Mouse (Mus musculus) lung, postnatal 25 days (tissue): ENCODE results near the gene Tenm2.

Source experiments
- DNase-seq: peaks from one replicate; pipeline ENCODE4 v3.0.0; 2022; ENCODE audit warnings: low spot score

The Tenm2 gene

DNA sequence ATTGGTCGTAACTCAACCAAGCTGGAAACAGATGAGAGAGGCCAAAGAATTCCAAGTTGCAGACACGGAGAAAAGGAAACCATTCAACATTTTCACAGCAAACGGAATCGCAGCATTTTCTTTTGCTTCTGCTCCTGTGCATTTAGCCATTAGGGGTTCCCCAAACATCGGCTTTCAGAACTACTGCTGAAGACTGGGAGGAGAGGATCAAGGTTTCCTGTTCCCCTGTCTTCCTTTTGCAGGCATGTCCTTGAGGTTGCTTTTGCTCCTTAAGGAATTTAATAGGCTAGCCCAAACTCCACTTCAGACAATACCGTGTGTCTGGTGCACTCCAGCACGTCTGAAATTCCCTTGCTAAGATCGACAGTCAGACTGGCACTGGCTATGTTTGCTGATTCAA, 541.0 kb downstream of the Tenm2 start:
- DNase-seq: no peak

DNA sequence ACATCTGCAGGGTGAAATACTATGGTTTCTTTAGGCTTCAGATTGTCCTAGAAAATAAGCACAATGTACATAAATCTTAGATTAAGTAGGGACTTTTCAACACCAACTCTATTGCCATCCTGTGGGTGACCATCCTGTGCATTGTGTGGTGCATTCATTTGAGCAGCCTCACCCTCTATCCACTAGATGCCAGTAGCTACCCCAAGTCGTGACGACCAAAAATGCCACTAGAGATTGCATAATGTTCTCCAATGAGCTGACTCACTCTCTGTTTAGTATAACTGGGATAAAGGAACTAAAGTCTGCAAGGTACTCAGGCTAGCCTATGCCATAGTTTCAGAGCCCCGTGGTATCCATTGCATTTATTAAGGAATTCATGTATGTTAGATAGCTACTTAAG, 543.1 kb downstream of the Tenm2 start:
- no peak for DNase-seq

DNA sequence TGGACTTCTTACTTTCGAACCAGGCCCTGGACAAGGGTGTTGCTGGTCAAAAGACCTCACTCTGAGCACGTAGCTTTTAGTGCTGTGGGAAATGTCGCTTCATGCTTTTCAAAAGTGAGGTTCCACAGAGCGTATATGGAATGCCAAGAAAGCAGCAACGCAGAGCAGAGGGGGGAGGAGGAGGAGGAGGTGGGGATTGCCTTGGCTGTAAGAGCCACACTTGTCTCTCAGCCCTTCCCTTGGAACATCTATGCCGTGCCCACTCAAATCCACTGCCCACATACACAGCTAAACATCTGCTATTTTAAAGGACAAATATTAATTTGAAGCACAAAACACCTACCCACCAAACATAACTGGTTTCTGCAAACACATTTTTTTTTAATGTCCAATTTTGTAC, 544.9 kb downstream of the Tenm2 start:
- no peak for DNase-seq

DNA sequence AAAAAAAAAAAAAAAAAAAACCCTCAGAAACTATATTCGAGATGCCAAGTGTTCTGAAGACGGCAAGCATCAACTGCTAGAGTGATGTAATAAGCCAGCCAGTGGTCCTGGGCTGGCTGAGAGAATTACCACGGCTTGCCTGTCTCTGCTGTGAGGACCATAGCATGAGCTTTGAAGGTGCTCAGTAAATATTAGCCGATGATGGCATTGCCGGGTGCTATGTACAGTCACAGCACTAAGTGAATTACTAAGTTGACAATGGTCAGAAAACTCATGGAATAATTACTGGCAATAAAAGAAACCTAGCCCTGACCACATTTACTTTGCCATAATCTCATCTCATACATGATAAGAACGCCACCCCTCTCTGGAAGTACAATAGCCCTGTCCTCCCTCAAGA, 549.5 kb downstream of the Tenm2 start:
- no peak for DNase-seq

DNA sequence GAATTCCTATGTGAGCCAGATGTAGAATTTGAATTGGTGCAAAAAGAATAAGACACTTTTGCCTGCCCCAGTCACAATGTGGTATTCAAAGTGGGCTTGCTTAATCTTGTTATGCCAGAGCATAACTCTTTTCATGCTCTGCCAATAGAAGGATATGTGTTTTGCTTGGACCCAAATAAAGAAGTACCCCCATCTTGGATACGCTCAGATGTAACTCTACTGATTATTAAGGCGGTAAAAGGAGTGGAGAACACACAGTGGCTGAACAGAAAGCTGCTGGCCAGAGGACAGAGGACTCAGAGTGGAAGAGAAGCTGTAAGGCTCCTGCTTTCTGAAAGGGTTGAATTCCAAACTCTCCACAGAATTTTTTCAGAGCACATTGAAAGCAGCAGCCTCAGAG, 556.4 kb downstream of the Tenm2 start:
- no peak for DNase-seq

DNA sequence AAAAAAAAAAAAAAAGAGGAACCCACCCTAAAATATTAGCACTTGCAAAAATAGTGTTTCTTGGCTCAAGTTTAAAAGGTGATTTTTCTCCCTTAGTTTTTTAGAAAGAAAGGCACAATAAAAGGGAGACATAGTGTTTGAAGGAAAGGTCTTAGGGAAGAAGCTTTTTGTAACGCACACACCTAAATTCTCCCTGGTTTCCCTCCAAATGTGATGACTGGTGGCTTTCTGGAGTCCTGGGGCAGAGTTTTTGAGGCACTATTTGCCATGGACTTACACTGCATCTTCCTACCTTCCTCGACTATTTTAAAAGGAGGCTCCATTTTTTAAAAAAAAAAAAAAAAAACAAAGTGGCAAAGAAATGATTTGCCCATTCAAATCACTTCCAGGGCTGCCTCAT, 557.2 kb downstream of the Tenm2 start:
- DNase-seq: no peak

DNA sequence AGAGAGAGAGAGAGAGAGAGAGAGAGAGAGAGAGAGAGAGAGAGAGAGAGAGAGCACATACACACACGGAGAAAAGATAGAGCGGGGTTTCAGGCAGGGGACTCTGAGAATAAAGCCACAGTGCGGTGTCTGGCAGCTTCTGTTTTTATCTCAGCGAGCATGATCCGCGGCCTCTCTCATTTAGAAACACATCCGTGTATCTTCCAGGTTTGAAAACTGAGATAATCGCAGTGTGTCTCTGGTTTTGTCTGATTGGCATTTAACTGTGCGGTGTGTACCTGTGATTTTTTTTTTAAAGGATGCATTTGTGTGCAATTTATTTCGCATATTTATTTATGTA, 557.7 kb downstream of the Tenm2 start:
- no peak for DNase-seq

DNA sequence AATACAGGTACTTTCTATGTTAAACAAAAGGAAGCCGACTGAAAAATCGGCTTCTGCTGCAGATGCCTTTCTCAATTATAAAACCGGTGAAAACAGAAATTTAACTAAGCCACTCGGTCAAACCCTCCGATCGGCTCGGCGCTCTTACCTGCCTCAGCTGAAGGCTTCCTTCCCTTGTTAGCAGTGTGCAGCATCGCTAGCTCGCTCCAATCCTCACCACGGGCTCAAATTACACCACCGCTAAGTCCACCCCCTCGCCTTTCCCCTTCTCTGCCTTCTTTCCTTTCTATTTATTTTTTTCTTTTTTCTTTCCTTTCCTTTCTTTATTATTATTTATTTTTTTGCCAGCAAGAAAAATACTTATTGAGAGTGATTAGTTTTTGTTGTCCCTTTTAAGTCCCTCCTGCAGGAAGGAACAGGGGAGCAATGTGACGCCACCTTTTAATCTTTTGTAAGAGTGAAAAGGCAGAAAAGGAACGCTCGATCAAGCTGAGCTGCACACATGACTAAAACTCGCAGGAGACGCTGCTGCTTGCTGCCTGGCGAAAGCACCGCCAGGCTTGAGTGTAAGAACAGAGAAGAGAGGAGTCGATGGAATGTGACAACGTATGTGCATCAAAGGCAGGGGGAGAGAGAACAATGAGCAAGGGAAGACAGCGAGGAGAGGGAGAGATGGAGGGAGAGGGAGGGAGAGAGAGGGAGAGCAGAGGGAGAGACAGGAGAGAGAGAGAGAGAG, 558.3 kb downstream of the Tenm2 start:
- no peak for DNase-seq

DNA sequence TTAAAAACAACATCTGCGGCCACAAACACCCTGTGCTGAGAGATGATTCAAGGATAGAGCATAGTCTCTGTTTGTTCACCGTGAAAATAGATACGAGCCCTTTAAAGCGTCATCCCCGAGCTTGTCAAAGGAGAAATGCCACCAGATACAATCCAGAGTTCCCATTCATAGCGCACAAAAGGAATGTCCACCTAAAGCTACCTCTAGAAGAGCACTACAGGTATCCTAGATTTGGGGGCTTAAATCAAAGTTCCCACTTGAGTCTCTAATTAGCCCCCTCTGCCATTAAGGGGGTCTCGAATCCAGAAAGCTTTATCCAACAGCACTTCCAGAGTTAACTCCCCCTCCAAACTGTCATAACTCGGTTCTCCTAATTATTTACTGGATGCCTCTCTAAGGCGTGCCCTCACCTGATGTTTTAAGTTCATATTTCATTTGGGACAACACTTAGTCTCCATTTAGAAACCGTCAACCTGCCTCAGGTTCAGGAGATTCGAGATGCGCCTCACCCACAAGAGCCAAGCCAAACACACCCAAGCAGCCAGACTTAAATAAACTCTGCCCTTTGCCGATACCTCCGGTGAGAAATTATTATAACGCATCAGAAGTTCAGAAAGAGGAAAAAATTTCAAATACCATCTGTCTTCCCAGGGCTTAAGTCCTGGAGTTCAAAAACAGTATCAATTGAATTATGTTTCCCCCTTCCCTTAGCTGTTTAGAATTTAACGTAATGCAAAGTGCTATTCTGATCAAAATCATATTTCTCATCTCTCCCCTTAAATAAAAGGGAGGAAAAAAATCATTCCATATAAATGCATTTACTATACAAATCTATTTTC, 559.1 kb downstream of the Tenm2 start:
- DNase-seq: no peak

DNA sequence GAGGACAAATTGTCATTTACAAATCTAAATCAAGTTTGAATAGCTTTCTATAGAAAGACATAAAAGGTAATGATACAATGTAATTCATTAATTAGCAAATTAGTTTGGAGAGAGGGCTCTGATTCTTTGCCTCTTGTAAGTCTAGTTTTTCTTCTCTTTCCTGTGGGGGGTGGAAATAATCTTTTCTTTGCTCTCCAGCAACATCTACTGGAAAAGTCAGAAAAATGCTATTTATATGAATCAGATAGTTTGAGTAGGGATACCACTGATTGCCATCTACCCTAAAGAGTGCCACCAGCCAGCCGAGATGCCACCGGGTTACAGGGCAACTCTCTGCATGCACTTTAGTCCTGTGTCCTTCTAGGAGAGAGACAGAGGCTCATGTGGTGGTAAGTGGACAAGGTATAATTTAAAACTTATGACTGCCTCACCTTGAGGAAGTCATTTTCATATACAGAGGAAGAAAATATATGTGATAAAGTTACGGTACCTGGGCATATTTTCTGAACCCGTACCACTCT, 560.8 kb downstream of the Tenm2 start:
- no peak for DNase-seq

DNA sequence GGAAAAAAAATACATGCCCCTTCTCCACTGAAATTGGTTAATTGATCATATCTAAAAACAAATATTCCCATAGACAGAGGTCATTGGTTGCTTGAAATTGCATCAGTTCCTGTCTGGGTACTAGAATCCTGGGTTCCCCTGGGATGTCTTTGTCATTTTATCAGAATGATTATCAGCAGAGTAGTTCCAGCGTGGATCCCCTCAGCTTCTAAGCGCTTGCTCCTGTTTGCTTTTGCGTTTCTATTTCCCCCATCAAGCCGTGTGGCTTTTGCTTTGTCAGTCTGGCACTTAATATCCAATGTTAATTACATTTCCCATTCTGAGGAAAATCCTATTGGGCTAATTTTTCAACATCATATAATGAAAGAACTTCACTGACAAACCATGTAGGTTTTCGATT, 561.6 kb downstream of the Tenm2 start:
- DNase-seq: no peak

DNA sequence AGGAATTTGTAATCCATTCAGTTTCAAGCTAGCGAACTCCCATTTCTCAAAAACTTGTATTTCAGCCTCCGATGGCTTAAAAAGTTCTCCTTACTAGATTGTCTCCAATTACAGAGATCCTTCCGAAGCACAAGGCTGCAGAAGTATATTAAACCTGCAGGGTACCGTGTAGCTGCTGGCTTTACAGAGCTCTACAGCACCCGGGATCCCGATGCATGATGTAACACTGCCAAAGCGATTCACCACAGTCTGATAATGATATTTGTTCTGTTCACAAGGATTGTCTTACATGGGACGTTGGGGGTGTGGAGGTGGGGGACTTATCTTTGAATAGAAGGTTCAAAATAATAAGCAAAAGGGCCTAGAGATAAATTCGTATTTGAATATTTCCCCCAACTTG, 564.6 kb downstream of the Tenm2 start:
- no peak for DNase-seq

DNA sequence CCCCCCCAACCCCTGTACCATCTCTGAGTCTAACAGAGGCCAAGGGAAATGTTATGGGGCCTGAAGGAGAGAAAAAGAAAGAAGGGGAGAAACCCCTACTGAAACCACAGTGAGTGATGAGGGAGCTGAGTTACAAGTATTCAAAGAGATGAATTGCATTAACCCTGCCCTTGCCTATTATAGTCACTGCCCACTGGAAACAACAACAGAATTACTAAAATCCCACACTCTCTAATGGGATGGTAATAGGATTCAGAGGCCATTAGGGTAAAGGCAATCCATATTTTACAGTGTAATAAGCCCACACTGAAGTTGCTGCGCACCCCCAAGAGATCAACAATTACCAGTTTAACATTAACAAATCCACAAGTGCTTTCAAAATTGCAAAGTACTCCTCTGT, 571.7 kb downstream of the Tenm2 start:
- DNase-seq: no peak

DNA sequence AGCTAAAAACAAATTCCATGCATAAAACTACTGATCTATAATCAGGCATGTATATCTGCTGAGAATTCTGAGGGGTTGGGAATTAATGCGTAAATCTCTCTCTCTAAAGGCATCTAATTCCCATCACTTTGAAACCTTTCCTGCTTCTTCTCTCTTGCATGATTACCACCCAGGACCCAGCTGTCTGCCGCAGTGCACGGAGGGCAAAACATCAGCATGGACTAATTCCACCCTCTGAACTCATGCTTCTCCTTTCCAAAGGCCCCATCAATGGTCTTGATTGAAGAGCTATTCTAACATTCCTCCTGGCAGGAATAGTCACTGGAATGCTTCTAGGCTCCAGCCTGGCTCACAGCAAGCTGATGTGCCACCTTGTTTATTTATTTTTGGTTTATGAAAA, 572.2 kb downstream of the Tenm2 start:
- no peak for DNase-seq

DNA sequence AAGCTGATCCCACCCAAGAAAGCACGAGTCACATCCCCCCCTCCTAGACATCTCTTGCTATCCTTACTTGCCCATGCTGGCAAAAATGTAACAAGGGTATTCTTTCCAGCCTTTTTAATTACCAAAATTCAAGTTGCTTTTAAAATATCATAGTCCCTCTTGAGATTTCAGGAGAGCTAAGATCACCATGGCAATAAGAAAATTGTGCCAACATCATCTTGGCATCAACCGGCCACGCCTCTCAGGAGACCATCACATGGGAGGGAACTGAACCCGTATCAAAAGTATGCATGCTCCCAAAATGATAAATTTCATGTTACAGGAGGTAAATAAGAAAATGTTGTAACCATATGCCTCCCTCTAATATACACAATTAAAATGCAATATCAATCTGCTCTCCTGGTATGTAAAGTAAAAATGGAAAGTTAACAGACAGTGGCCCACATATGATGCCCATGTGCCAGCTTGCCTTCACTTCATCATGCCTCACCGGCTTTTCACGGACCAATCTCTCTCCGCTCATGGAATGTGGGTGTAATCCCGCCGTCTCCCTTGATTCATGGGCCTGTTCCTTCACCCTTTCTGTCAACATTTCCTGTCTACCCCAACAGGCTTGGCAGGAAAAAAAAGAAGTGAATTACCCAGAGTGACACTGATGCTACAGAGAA, 582.0 kb downstream of the Tenm2 start:
- DNase-seq: no peak

DNA sequence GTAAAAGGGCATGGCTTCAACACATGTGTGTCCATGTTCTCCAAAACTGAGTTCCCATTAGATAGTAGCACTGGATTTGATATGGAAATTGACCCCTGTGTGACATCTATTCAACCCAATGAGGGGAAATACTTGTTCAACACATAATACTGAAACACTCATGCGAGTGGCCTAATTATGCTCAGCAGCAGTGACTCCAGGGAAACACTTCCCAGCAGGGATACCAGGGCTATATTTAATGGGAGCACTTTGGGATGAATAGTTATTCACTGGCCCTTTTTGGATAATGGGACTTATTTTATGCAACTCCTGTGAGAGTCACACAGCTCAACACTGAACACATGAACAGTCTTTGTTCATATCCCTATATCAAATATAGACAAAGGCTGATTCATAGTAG, 588.6 kb downstream of the Tenm2 start:
- no peak for DNase-seq

DNA sequence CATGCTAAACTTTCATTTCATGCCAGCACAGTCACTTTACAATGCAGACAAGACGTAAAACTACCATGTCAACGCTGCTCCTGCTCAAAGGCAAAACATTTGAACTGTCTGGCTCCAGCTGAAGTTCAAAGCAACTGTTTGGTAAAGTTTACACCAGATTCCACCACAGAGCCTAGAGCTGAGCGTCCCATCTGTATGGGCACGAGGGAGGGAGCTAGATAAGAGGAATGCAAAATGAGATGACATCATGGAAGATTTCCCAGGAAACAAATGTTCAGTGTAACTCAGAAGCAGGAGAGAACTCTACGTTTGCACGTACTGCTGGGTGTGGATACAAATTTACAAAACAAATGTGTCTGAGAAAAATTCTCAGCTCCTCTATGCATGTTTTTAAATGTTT, 600.7 kb downstream of the Tenm2 start:
- no peak for DNase-seq

DNA sequence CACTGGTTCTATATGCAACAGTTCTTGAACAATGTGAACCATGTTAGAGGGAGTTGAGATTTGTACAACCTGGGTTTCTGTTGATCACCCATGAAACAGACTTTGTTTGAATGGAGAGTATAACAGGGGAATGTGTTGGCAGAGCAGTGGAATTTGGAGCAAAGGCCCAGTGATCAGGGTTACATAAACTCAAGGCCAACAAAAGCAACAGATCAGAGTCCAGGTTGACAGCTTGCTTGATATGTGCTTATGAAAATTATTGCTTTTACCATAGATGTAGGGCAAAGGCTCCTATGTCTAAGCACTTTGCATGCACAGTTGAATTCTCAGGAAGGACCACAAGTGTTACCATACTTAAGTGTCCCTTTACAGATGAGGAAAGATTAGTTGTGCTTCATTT, 603.6 kb downstream of the Tenm2 start:
- no peak for DNase-seq

DNA sequence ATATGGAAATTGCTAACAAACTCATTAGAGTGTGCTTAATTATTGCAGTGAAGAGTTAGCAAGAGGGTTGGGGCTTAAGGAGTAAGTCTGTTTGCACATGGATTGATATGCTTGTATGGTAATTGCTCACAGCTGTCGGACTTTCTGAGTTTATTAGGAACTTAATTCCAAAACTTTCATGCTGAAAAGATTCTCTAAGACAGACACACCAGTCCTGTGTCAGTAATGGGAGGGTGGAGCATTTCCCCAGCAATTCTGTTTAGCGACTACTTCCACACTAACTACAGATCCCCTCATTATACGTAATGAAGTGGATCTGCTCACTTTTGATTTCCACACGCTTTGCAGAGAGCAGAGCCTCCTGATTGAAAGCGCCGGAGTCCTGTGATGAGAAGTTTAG, 622.0 kb downstream of the Tenm2 start:
- no peak for DNase-seq

DNA sequence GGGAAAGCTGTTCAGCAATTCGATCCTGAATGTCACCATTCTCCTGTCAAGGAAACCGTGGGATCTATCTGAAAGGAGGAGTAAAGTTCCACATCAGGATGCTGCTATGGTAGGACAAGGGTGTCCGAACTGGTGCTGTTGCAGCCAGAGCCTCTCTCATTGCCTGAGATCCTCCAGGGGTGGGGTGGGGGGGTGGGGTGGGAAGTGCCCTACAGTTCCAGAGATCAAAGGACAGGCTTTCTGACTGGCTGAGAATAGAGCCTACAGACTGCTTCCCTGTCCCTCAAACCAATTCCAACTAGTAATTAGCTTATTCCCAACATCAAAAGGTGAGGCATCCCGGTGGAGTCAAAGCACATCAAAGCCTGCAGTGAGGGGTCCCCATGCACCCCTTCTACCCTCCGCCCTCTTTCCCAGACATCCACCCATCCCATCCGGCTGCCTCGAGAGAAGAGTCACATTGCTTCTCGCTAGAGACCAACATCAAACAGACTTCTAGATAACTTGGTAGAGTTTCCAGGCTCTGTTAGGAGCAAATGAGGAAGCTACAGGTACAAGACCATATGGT, 630.9 kb downstream of the Tenm2 start:
- DNase-seq: no peak

DNA sequence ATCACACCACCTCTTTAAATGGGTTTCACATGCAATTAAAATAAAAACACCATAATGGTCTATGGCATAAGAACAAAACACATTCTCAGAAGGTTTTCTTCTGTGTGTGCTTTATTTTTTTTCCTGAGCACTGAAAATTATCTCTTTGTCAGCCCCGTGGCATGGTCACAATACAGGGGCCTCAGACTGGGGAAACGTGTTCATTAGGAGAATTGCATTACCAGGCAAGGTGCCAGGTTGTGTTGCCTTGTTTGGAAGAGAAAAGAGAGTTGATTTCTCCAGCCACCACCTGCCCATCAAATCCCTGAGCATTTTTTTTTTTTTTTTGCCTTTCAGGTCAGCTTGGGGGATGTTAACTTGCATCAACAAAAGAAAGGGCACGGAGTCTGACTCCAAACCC, 631.5 kb downstream of the Tenm2 start:
- no peak for DNase-seq

DNA sequence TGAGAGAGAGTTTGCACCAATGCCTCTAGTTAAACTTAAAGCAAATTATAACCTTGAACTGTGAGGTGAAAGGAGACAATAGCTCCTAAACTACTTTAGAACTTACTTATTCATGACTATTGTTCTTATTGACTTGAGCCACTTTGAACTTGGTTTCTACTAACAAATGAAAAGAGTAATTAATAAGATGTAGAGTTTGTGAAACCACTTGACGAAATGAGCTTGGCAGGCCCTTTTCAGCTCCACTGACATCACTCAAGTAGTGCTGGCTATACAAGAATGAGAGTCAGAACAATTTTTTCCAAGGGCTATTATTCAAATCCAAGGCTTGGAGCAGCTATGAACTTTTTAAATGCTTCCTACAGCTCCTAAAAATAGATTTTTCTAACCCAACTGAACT, 643.3 kb downstream of the Tenm2 start:
- no peak for DNase-seq

DNA sequence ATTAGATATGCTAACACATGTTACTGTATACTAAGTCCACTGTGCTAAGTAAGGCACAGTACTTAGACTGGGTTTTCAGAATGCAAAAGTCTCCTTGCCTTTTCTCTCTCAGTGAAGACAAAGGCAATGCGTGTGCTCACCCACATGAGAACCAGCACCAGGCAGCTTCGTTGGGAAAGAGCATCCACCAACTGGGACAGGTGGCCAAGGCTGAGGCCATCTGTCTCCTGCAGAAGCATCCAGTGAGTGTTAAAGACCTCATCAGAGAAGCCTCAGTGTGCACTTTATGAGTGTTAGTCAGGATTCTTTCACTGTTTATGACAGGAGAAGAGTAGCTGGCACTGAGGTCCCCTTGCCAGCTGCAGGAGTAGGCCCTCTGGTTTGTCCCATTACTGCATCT, 669.6 kb downstream of the Tenm2 start:
- DNase-seq: no peak
